Mouse (Mus musculus) thymus, adult 2 months (tissue): ENCODE measurements at regions not wholly inside any gene's neighbourhood (a gene's known extent, or its start where the extent isn't known, plus 50 kb on each side); places are given as distances from the start of the nearest gene placed in this dataset.

Source experiments
- CTCF ChIP-seq: fragments of 200-500 bp; IDR thresholded peaks from 2 replicates; pipeline ENCODE4 v1.5.1; 2012; ENCODE audit warnings: mild to moderate bottlenecking, control low read depth, low read length, moderate library complexity, borderline replicate concordance; ENCODE audit not compliant: control insufficient read depth, poor library complexity, insufficient read depth; ENCODE audit errors: extremely low read depth
- POLR2A ChIP-seq: fragments of 200-500 bp; IDR thresholded peaks from 2 replicates; pipeline ENCODE4 v1.6.1; 2012; ENCODE audit warnings: mild to moderate bottlenecking, low read length, control low read depth, moderate library complexity; ENCODE audit not compliant: control insufficient read depth, poor library complexity, insufficient read depth; ENCODE audit errors: extremely low read depth

GRCm38 (mm10) chr13:106662195-106662594, 274.6 kb downstream of the Ipo11 start:
- TF ChIP-seq POLR2A, result no peak
- TF ChIP-seq CTCF, result no peak
